Mouse (Mus musculus): Measurements from ENCODE around the gene 4933415A04Rik.

GRCm38 (mm10) chr11:43618403-43618802, 31.6 kb downstream of the 4933415A04Rik start:
- TF ChIP-seq CTCF (IDR thresholded peaks at IDR 0.05; ENCODE audit: low read depth, low read length) (no peak), POLR2A (IDR thresholded peaks at IDR 0.05; ENCODE audit: borderline replicate concordance, low read depth, low read length) (no peak)

Measured in bone marrow macrophage, adult 2 months (primary cell).